Mouse (Mus musculus) heart, postnatal 14 days (tissue): ENCODE results near the gene Enox1. TPM values are rescaled to one million over a fixed set of nuclear protein-coding genes. Genes with fewer than 3 reads are reported as not detected.

Experiments
- DNase-seq, 2 experiments: peaks; one replicate each; pipeline ENCODE4 v3.0.0; 2021 to 2022
- intact Hi-C: fragments of 180-260 bp; cut with DNase I; formaldehyde crosslinking; loops from one replicate; pipeline ENCODE4 v1.15.1; 2025
- total RNA-seq, 2 experiments: library from RNA; stranded (reverse); gene quantifications; 2 replicates each; pipeline ENCODE4 v1.2.3; 2021

Enox1 gene
- total RNA-seq, 2 experiments from 2014 or later: 0.98 to 1.5 TPM

GRCm38 (mm10) chr14:77593136-77593838 lies 436.7 kb downstream of the Enox1 start:
- intact Hi-C loops: no loop called here
- DNase-seq: no peak

DNA sequence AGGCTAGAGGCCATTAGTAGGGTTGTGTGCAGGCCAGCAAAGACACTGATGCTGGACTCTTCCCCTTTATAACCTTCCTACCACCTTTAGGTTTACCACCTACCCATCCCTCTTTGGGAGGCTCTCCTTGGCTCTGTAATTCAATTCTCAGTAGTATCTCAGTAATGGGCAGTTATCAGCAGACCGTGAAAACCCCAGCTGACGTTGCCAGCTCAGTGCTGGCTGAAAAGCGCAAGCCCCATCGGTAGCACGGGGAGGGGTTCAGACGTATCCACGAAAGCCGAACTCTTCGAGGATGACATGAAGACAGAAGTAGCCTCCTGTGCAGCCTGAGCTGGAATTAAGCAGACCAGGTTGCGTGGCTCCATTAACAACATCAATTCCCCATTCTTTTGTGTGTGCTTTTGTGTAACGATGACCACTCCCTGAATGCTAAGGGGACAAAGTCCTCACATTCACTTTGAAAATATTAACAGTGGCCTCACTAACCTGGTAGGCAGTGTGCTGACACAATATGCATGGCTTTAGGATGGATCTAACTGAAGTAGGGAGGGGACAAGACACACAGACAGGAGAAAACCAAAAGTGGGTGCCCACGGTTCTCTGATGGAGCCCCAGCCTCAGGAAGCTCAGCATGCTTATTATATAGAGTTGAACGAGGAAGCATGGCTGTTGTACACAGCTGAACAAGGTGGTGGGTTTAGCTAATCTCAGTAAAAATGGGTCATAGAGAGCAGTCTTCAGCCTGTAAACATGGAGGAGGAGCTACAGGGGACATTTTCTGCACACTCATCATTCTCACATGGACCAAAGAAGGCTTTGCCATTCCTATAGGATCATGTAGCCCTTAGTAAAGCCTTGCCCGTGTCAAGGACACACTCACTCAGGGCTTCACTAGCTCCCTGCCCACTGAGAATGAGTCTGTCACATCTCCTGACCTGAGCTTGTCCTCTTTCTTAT lies 439.9 kb downstream of the Enox1 start:
- intact Hi-C loops: no loop called here
- no peak for DNase-seq

DNA sequence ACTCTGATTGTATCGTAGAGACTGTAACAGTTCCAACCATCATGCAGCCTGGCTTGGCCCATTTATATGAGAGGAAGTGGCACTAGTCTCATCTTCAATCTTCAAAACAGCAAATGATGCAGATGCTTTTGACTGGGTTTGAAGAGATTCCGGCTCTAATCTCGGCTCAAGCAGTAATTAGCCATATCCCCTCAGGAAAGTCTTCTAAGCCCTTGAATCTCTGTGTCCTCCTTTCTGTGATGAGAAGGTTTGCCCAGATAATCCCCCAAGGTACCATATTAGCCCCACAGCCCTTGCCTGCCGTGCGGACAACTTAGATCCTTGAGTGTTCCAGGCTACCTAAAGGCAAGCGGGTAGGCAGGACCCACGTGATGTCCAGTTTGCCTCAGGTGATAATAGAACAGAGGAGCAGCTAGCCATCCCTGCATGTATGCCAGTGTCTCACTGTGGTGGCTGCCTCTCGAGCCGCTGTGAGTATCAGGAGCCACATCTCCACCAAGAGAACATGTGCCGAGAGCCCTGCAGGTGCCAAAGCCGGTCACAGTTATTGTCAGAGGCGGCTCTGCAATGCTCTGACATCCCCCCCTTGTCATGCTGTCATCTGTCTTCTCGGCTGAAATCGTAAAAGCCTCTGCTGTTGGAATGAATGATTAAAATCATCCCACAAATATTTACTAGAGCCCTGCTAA lies 442.6 kb downstream of the Enox1 start:
- intact Hi-C loops: no loop called here
- no peak for DNase-seq

DNA sequence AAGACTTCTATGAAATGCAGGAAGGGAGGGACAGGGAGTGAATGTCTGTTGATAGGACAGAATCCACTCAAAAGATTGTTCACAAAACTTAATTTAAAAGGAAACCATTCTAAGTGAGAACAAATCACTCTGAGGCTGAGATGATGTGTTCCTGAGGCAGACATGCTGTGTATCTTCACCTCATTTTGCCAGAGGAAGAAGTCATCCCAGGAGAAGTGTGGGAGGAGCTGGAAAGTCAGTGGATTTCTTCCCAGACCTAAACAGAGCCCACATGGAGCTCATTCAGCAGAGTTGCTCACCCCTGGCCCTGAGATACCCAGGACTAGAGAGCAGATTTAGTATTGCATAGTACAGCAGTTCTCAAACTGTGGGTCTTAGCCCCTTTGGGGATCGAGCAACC lies 444.2 kb downstream of the Enox1 start:
- DNase-seq: no peak
- intact Hi-C loops: no loop called here

DNA sequence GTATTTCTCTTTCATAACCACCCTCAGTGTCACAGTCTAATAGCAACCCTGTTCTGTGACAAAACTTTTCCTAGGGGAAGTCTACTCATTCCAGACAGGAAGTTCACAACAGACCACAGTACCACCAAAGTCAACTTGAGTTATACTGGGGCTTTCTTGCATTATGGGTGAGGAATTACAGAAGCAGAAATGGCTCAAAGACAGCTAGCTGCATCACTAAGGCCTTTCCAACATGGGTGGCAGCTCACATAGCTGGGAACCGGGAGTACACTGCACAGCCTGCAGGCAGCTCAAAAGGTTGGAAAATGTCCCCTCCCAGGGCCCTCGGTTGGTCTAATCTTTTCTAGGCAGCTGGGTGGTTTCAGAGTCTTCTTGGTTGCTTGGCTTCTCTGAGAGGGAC lies 444.9 kb downstream of the Enox1 start:
- intact Hi-C loops: no loop called here

DNA sequence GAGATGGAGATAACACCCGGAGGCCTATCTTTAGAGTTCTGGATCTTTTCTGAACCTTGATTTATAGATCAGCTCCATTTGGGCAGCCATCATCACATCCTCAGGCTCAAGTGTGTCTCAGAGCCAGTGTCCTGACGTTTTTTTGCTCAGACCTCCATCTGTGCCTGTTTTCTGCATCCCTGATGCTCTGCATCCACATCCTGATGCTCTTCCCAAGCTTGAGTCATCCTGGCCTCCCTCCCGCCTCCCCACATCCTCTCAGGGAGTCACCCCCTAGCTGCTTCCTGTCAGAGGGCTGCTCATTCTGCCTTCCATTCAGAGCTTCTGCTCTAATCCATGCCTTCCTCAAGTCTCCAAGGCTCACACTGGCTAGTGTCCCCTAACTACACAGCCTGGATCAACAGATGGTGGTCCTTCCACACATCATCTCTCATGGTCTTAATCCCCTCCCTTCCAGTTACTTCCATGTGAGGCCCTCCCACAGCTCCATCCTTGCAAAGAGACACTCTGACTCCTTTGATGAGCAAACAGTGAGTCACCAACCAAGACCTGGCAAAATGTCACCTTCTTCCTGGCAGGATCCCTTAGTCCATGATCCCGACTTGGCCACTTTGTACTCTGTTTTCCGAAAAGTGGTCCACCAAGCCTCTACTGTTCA lies 451.7 kb downstream of the Enox1 start:
- intact Hi-C loops: no loop called here
- no peak for DNase-seq

More for the DNA sequence above, 444.9 kb downstream of the Enox1 start:
- DNase-seq: no peak

- DNase-seq: no peak
- intact Hi-C loops: no loop called here
These were observed 458.6 kb downstream of the Enox1 start for GRCm38 (mm10) chr14:77615201-77615600.

GRCm38 (mm10) chr14:77617250-77617649 lies 460.7 kb downstream of the Enox1 start:
- DNase-seq: no peak
- intact Hi-C loops: no loop called here

- no peak for DNase-seq
- intact Hi-C loops: no loop called here
These were observed 461.7 kb downstream of the Enox1 start for GRCm38 (mm10) chr14:77618131-77618805.

DNA sequence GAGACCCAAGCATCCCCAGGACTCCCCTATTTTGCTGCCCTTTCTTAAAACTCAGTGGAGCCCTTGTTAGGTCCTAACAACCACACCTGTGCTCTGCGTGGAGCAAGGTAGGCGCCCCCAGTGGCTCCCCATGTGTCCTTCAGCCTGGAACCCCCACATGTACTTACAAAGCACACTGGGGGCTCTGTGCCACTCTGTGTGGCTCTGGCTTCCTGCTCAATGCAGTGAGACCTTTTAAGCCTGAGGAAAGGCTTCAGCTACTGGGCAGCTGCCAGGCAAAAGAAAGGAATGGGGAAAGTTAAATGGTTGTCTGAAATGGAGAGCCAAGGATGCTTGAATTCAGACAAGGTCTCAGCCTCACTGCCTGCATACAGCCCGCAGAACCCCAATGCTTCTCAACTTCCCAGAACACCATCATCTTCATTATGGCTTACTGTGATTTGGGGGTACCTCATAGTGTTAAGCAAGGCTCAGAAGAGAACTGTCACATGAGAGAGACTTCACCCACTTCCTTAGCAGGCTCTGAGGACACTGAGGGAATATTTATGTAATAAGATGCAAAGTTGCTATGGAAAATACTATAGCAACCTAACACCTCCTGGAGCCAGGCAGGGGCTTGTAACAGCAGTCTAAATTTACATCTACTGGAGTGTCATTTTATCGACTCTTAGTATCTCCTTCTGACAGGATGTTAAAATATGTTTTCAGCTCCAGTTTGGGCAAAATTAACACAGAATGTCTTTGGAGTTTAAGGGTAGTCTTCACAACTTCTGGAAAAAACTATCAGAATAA lies 465.1 kb downstream of the Enox1 start:
- no peak for DNase-seq
- intact Hi-C loops: no loop called here

DNA sequence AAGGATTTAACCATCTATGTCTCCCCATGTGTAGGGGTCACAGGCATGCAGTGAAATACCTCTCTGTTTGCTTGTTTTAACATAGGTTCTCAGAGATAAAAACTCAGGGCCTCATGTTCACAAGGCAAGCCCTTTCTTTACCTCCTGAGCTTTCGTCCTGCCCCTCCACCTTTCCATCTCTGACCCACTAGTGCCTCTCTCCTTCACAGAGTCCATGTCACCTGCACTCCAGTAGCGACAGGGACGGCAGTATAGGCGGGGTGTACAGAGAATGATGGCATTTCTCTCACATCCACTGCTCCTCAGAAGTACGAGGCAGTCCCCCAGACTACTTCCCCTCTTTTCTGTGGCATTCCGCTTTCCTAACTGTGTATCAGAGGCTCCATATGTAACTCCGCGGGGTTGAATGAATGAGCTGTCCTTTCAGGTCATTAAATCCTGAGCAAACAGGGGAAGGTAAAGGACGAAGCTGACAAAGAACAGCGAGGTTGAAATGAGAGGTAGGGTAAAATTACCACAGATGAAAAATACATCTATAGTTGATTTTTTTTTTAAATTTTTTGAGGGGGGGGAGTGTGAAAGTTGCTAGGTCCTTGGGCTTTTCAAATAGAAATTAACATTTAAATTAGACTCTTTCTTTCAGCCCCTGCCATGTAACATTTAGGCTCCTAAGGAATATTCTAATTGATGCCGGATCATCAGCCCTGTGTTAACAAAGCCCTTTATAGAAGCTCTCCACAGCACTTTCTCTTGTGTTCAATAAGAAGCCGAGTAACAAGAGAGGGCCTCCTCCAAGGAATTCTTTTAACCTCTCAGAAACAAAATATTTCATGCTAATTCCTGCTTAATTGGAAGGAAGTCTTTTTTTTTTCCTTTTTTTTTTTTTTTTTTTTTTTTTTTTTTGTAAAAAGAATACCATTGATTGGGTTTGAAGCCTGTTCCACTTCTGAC lies 470.3 kb downstream of the Enox1 start:
- intact Hi-C loops: no loop called here
- DNase-seq: no peak

DNA sequence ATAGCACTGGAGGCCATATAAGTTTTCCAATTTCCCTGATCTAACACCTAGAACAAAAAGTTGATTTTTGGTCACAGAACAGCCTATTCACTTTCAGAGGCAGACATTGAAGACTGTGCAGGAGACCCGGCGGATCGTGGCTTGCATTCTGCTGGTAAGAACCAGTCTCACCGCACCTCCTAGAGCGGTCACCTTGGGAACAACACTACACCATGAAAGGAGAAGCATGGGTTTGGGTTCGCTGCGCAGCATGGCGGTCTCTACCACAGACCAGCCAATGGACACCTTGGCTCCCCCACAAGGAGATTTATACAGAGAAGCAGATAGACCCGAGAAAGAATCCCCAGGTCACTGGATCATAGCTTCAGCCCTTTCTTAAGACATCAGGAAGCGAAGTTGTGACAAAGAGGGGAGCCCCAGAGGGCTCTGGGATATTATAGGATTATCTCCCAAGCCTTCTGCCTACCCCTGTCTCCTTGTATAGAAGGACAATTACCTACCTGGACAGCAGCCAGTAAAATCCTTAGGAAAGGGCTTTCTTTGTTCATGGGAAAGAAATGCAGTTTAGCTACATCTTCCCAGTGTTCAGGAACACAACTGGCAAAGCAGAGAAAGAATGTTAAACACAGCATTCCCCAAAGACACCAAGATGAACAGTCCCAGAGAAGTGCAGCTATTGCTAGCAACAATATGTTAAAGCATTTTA lies 476.1 kb downstream of the Enox1 start:
- DNase-seq: no peak
- intact Hi-C loops: no loop called here

DNA sequence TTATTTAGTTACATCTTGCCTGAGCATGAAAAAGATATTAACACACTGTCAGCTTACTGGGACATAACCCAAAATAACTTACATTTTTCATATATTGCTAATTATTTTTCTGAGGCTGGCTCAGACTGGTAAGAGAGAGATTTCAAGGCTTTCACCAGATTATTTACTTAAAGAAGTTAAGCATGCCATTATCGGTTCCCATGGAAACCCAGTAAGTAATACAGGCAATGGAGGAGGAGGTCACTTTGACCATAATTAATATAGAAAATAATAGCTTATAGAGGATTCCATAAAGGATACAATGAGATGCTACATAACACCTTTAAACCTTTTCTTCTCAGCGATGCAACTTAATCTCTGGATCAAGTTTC lies 476.6 kb downstream of the Enox1 start:
- DNase-seq: no peak
- intact Hi-C loops: no loop called here

GRCm38 (mm10) chr14:77636931-77637330 lies 480.4 kb downstream of the Enox1 start:
- intact Hi-C loops: no loop called here
- no peak for DNase-seq

- intact Hi-C loops: no loop called here
- DNase-seq: no peak
These were observed 481.6 kb downstream of the Enox1 start for GRCm38 (mm10) chr14:77638148-77638547.

DNA sequence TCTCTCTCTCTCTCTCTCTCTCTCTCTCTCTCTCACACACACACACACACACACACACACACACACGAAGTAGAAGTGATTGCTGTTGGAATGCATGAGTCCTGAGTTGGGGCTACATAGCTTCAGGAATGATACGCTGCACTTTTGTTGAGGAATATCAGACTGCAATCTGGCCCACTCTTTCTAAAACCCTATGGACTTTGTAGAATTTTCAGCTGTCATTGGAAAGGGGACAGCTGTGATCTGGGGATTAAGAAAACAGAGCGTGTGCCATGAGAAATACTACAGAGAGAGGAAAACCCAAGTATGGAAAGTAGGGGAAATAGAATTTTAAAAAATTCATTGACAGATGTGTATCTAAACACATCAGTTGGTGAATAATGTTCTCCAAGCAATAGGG lies 482.1 kb downstream of the Enox1 start:
- DNase-seq: no peak
- intact Hi-C loops: no loop called here

DNA sequence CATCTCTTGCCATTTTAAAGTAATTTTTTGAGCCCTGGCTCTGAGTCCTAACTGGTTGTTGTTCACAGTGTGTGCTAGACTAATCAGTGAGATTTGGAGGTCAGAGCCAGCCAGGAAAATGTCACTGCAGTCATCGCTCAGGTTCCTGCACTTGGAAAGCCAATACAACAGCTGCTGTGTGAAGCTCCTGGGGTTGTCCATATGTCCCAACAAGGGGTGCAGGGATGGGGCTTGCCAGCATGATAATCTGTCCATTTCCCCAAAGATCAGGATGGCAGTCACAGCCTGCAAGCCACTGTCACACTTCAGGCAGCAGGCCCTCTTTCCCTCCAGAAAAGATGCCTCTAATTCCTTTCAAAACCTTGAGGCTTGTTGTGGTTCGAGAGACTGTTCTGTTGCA lies 483.0 kb downstream of the Enox1 start:
- intact Hi-C loops: no loop called here
- DNase-seq: peak in 1 of 2 experiments; percentile 13

DNA sequence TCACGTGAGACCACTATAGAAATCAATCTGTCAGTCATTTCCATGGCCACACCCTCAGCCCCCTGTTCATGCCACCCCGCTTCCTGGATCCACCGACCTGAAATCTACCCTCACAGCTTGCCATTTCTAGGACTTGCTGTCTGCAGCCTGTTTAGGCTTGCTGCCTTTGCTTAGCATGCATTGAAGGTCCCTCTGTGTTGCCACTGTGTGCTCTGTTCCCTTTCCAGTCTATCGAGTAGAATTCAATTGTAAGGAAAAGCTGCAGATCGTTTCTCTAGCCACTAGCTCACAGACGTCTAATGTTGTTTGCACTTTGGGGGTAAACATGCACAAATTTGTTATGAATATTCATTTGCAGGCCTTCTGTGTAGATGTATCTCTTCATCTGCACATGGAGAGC lies 485.8 kb downstream of the Enox1 start:
- DNase-seq: no peak
- intact Hi-C loops: no loop called here
